Mouse (Mus musculus) megakaryocyte, embryonic 14.5 days (primary cell): ENCODE data around the gene Nrarp.

Experiments
- FLI1 ChIP-seq: IDR thresholded peaks from 2 replicates; pipeline ENCODE4 v1.6.1; 2012; ENCODE audit warnings: low read length, inconsistent platforms, mixed read lengths
- GATA1 ChIP-seq: IDR thresholded peaks from 3 replicates; pipeline ENCODE4 v1.6.1; 2012; ENCODE audit warnings: mixed read lengths, low read length, inconsistent platforms, borderline replicate concordance

DNA sequence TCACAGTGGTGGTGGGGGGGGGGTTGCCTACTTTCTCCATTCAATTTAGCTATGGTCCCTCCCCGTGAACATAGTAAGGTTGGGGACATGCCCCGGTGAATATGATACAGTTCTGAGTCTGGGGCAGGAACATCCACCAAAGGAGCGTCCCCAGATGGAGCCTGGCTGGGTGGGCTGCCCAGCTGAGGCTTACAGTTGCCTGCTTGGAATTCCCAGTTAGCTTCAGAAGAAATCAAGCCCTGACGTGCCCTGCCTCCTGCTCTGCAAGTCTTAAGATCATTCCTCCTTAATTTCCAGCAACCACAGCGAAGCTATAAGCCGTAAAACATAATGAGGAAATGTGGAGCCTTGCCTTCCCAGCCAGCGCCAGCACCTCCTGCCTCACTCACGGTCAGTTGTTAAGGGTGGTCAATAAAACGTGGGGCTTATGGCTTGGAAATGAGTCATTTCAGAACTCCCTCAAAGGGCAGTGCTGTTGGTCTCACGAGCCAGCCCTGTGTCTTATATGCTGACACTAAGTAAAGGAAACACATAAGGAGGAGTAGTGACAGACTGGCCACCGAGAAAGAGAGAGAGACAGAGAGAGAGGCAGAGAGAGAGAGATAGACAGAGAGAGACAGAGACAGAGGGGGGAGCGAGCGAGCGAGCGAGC, 866 bp upstream of the Nrarp start:
- TF ChIP-seq GATA1 (no peak), FLI1 (no peak)
